Mouse (Mus musculus) small intestine, adult 2 months (tissue): Measurements from ENCODE around the gene Taok1.

Experiments used
- CTCF ChIP-seq: fragments of 200-500 bp; IDR thresholded peaks from 2 replicates; pipeline ENCODE4 v1.5.1; 2012; ENCODE audit warnings: low read depth, mild to moderate bottlenecking, control low read depth, inconsistent platforms, low read length, moderate library complexity, mixed read lengths; ENCODE audit not compliant: insufficient replicate concordance, insufficient read length; ENCODE audit errors: extremely low read depth
- POLR2A ChIP-seq: fragments of 200-500 bp; IDR thresholded peaks from 2 replicates; pipeline ENCODE4 v1.6.1; 2012; ENCODE audit warnings: low read depth, mild to moderate bottlenecking, control low read depth, inconsistent platforms, low read length, moderate library complexity

GRCm38 (mm10) chr11:77518051-77518798, 89.4 kb downstream of the Taok1 start:
- TF ChIP-seq POLR2A (no peak), CTCF (no peak)
